Mouse (Mus musculus): ENCODE results near the gene Smpdl3b. TPM values are rescaled to one million over a fixed set of nuclear protein-coding genes. Genes with fewer than 3 reads are reported as not detected.

Smpdl3b gene
- 0.46 and 0.55 TPM in 2 replicates for polyA plus RNA-seq (2012; rRNA removed)

GRCm38 (mm10) chr4:132756974-132757373 lies at the start of gene Smpdl3b:
TSS of gene Smpdl3b (minus strand) at chr4:132757252.

DNA sequence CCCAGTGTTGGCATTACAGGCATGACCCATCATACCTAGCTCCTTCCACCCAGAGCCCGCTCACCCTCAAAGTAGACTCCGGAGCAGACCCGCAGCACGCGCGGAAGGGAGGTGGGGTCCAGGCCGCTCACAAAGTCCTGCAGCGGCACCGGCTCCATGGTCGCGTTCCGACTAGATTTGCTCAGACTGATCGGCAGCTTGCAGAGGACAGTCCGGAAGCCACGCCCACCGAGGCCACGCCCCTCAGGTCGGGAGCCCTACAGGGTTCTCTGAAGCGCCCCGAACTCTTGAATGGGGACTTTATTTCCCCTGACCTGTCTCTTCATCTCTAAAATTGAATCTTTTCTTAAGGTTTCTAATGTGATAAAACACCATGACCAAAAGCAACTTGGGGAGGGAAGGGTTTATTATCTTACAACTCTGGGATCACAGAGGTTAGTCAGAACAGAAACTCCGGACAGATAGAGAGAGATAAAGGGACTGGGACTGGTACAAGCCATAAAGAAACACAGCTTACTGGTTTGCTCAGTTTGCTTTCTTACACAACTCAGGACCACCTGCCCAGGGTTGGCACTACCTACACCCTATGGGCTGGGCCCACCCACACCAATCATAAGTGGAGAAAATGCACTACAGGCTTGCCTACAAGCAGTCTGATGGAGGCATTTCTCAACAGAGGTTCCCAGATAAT lies 39.3 kb upstream of the Smpdl3b start, which contains the start of gene Themis2:
Gene Themis2 (minus strand): TSS at position 192 of the 691 bp plus-strand sequence.

DNA sequence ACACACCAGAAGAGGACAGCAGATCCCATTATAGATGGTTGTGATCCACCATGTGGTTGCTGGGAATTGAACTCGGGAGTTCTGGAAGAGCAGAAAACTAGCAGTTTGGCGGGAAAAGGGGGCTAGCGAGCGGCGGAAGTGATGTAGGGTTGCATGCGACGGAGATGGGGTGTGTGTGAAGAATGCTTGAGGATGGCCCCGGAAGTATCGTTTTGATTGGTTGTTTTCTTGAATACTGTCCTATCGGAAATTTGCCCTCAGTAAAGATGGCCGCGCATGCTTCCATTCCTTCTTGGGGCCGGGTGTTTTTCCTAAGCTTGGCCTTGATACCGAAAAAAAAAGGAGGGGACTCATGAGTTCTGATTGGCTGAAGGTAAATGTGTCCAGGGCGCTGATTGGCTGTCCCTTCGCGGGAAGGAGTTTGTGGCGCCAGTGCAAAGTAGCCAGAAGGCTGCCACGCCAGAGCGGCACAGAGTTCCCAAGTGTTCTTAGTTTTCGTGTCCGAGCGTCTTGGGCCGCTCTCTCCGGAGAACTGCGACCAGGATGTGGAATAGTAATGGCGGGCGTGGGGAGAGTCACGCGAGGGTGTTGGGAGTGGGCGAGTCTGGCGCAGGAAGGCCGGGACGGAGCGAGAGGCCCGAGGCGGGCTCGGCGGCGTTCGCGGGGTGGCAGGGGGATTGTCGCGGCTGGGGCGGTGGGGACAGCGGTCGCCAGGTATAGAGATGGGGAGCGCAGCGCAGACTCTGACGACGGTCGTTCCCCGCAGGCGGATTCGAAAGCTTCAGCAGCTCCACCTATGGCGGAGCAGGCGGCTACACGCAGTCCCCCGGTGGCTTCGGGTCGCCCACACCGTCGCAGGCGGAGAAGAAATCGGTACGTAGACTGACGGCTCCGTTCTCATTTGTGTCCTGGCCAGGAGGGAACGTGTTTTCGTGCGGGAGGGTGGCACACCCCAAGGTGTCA lies 11.1 kb upstream of the Smpdl3b start, which contains the start of gene Rpa2:
Gene Rpa2 (plus strand): TSS at position 419 of the 963 bp plus-strand sequence.

GRCm38 (mm10) chr4:132732148-132732684 lies 24.8 kb downstream of the Smpdl3b start, which contains the start of gene Xkr8:
TSS of gene Xkr8 (minus strand) at chr4:132732546.

Other genes starting within 250 kb of the Smpdl3b start
- gene Sesn2, start 246.8 kb downstream of the Smpdl3b start, polyA plus RNA-seq (2012; rRNA removed): 3.5 and 3.8 TPM in 2 replicates
- 480 and 569 TPM in 2 replicates for gene Atpif1, start 223.6 kb downstream of the Smpdl3b start, polyA plus RNA-seq (2012; rRNA removed)
- 50.3 and 51.8 TPM in 2 replicates for gene Dnajc8, start 221.7 kb downstream of the Smpdl3b start, polyA plus RNA-seq (2012; rRNA removed)
- gene Ptafr, start 193.2 kb downstream of the Smpdl3b start, polyA plus RNA-seq (2012; rRNA removed): 1.7 and 1.8 TPM in 2 replicates
- gene Eya3, start 118.3 kb downstream of the Smpdl3b start, polyA plus RNA-seq (2012; rRNA removed): 9.2 and 10.2 TPM in 2 replicates
- 2.0 and 2.3 TPM in 2 replicates for gene Xkr8, start 24.7 kb downstream of the Smpdl3b start, polyA plus RNA-seq (2012; rRNA removed)
- 25.0 and 28.8 TPM in 2 replicates for gene Rpa2, start 11.1 kb upstream of the Smpdl3b start, polyA plus RNA-seq (2012; rRNA removed)
- gene Themis2, start 39.1 kb upstream of the Smpdl3b start, polyA plus RNA-seq (2012; rRNA removed): 5.6 and 5.8 TPM in 2 replicates
- gene Ppp1r8, start 85.9 kb upstream of the Smpdl3b start, polyA plus RNA-seq (2012; rRNA removed): 21.7 and 24.6 TPM in 2 replicates
- gene Stx12, start 127.3 kb upstream of the Smpdl3b start, polyA plus RNA-seq (2012; rRNA removed): 14.2 and 15.3 TPM in 2 replicates
- gene Fam76a, start 165.3 kb upstream of the Smpdl3b start, polyA plus RNA-seq (2012; rRNA removed): 6.8 and 7.0 TPM in 2 replicates
- 4.5 and 5.6 TPM in 2 replicates for gene Fgr, start 216.8 kb upstream of the Smpdl3b start, polyA plus RNA-seq (2012; rRNA removed)